Mouse (Mus musculus): ENCODE measurements around the gene Tuba3a. TPM values are rescaled to one million over a fixed set of nuclear protein-coding genes. Genes with fewer than 3 reads are reported as not detected.
"Not testable (repeated sequence)": the region's sequence is repeated elsewhere in the genome, so short reads cannot be mapped to it uniquely, and the experiment has no call there.

The Tuba3a gene
- total RNA-seq, 4 experiments from 2014 or later, result not detected

- DNase-seq (ENCODE audit: low spot score in 2 of 2), result not testable (repeated sequence)
These were observed 19.2 kb downstream of the Tuba3a start for GRCm38 (mm10) chr6:125266600-125266999.

GRCm38 (mm10) chr6:125266091-125266490, 19.8 kb downstream of the Tuba3a start:
- DNase-seq (ENCODE audit: low spot score in 2 of 2), result no peak

GRCm38 (mm10) chr6:125265239-125265638, 20.6 kb downstream of the Tuba3a start:
- DNase-seq (ENCODE audit: low spot score in 2 of 2), result peak; percentile 12 to 62

GRCm38 (mm10) chr6:125264219-125264618, 21.6 kb downstream of the Tuba3a start:
- no peak for DNase-seq (ENCODE audit: low spot score in 2 of 2)

GRCm38 (mm10) chr6:125260006-125260555, 25.8 kb downstream of the Tuba3a start:
- DNase-seq (ENCODE audit: low spot score in 2 of 2), result no peak

- DNase-seq (ENCODE audit: low spot score in 2 of 2), result no peak
These were observed 29.4 kb downstream of the Tuba3a start for GRCm38 (mm10) chr6:125256222-125256966.

GRCm38 (mm10) chr6:125255516-125256044, 30.3 kb downstream of the Tuba3a start:
- no peak for DNase-seq (ENCODE audit: low spot score in 2 of 2)

- DNase-seq (ENCODE audit: low spot score in 2 of 2), result no peak
These were observed 31.8 kb downstream of the Tuba3a start for GRCm38 (mm10) chr6:125253863-125254715.

- DNase-seq (ENCODE audit: low spot score in 2 of 2), result no peak
These were observed 33.1 kb downstream of the Tuba3a start for GRCm38 (mm10) chr6:125252711-125253110.

GRCm38 (mm10) chr6:125252285-125252684, 33.6 kb downstream of the Tuba3a start:
- no peak for DNase-seq (ENCODE audit: low spot score in 2 of 2)

- no peak for DNase-seq (ENCODE audit: low spot score in 2 of 2)
These were observed 41.3 kb downstream of the Tuba3a start for GRCm38 (mm10) chr6:125244551-125244950.

GRCm38 (mm10) chr6:125241566-125241965, 44.3 kb downstream of the Tuba3a start:
- DNase-seq (ENCODE audit: low spot score in 2 of 2), result no peak

GRCm38 (mm10) chr6:125240617-125241016, 45.2 kb downstream of the Tuba3a start:
- DNase-seq (ENCODE audit: low spot score in 2 of 2), result no peak

- no peak for DNase-seq (ENCODE audit: low spot score in 2 of 2)
These were observed 46.3 kb downstream of the Tuba3a start for GRCm38 (mm10) chr6:125239547-125239946.

- no peak for DNase-seq (ENCODE audit: low spot score in 2 of 2)
These were observed 47.4 kb downstream of the Tuba3a start for GRCm38 (mm10) chr6:125238396-125238795.

GRCm38 (mm10) chr6:125237421-125237820, 48.4 kb downstream of the Tuba3a start:
- no peak for DNase-seq (ENCODE audit: low spot score in 2 of 2)

- DNase-seq (ENCODE audit: low spot score in 2 of 2), result no peak
These were observed 49.1 kb downstream of the Tuba3a start, which contains the start of gene Cd27 for GRCm38 (mm10) chr6:125236782-125237181. TSS of gene Cd27 (minus strand) at chr6:125237010.

- no peak for DNase-seq (ENCODE audit: low spot score in 2 of 2)
These were observed 49.5 kb downstream of the Tuba3a start for GRCm38 (mm10) chr6:125236341-125236740.

GRCm38 (mm10) chr6:125234520-125234828, 51.4 kb downstream of the Tuba3a start:
- DNase-seq (ENCODE audit: low spot score in 2 of 2), result no peak

- DNase-seq (ENCODE audit: low spot score in 2 of 2), result no peak
These were observed 51.9 kb downstream of the Tuba3a start for GRCm38 (mm10) chr6:125233816-125234519.

- DNase-seq (ENCODE audit: low spot score in 2 of 2), result no peak
These were observed 53.3 kb downstream of the Tuba3a start for GRCm38 (mm10) chr6:125232516-125232915.

Measured in left cerebral cortex, adult 8-10 months (tissue).